Mouse (Mus musculus) kidney, embryonic 15.5 days (tissue): Measurements from ENCODE around the gene Micall1. TPM values are rescaled to one million over a fixed set of nuclear protein-coding genes. Genes with fewer than 3 reads are reported as not detected.

Experiments
- ATAC-seq: fragments of 200-750 bp; cut with Nextera tagmentation; replicated peaks from 2 replicates; pipeline ENCODE4 v1.8.0; 2017; ENCODE audit warnings: moderate TSS enrichment; ENCODE audit not compliant: low FRiP score
- H3K27ac ChIP-seq: fragments of 300-500 bp; sonication (generic); 2 replicates; pipeline ENCODE4 v1.5.1; 2015; ENCODE audit warnings: mild to moderate bottlenecking, inconsistent platforms
- H3K27me3 ChIP-seq: fragments of 300-500 bp; sonication (generic); 2 replicates; pipeline ENCODE4 v1.6.1; 2015; ENCODE audit warnings: inconsistent platforms
- H3K36me3 ChIP-seq: fragments of 300-500 bp; sonication (generic); 2 replicates; pipeline ENCODE4 v1.6.1; 2015; ENCODE audit warnings: inconsistent platforms
- H3K4me1 ChIP-seq: fragments of 300-500 bp; sonication (generic); 2 replicates; pipeline ENCODE4 v1.6.1; 2015; ENCODE audit warnings: inconsistent platforms
- H3K4me2 ChIP-seq: fragments of 300-500 bp; sonication (generic); 2 replicates; pipeline ENCODE4 v1.6.1; 2015; ENCODE audit warnings: moderate library complexity, mild to moderate bottlenecking, inconsistent platforms
- H3K4me3 ChIP-seq: fragments of 300-500 bp; sonication (generic); replicated peaks from 2 replicates; pipeline ENCODE4 v1.5.1; 2015; ENCODE audit warnings: mild to moderate bottlenecking, inconsistent platforms
- H3K9ac ChIP-seq: fragments of 300-500 bp; sonication (generic); 2 replicates; pipeline ENCODE4 v1.6.1; 2015; ENCODE audit warnings: mild to moderate bottlenecking, inconsistent platforms
- H3K9me3 ChIP-seq: fragments of 300-500 bp; sonication (generic); replicated peaks from 2 replicates; pipeline ENCODE4 v1.6.1; 2016; ENCODE audit warnings: inconsistent platforms
- WGBS: fragments of 180-500 bp; shearing (Covaris S2); methylation state at CpG from one replicate; pipeline ENCODE4 v1.1.7; 2015; ENCODE audit warnings: mixed read lengths; 5-methylcytosine and 5-hydroxymethylcytosine counted together
- polyA plus RNA-seq: library from polyadenylated mRNA; unstranded; fragments of >200 nt; fragmentation: Nextera tagmentation; extraction: Ambion mirVana; gene quantifications from 2 replicates; pipeline ENCODE4 v1.2.1, GENCODE M21; 2015

Gene Micall1
- polyA plus RNA-seq, 1 experiment from 2014 or later, result 11.0 TPM

DNA sequence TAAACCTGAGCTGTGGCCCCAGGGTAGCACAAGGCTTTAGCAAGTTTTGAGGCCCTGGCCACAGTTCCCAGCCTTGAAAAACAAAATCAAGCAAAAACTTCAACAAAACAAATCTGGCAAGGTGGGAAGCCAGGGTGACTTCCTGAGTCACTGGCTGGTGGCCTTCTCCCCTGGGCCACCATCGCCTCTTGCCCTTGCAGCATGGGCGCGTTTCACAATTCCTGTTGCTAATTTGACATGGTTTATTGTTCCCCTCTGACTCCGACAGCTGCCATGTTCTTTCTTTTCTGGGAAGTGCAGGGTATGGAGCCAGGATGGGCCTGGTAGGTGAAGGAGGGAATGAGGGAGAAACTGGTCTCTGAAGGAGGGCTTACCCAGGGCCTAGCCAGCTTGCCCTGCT, 13.4 kb downstream of the Micall1 start:
- Histone ChIP-seq H3K27ac (no peak overlapping the region), H3K4me1 (no peaks in the 10 kb centered on the region), H3K9me3 (no peaks in the 10 kb centered on the region), H3K9ac (no peak overlapping the region), H3K4me2 (no peak overlapping the region), H3K36me3 (peaks cover 95% of the 10 kb centered on the region), H3K4me3 (no peak overlapping the region), H3K27me3 (no peaks in the 10 kb centered on the region)
- no peak for ATAC-seq
- 71% methylated on average over 4 of the region's 4 CpGs for WGBS

DNA sequence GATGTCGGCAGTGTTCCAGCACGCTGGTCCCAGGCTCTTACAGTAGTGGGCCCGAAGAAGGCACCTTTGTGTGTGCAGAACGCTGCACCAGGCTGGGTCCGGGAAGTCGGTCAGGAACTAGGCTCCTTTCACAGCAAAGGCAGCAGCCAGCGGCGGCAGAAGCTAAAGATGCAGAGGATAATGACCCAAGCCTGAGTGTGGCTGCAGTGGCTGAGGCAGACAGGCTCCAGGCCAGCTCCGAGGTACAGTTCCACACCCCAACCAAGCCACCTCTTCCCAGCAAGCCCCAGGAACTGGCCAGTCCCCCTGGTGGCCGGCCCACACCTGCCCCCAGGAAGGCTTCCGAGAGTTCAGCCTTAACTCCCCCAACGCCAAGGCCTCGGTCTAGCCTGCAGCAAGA, 13.8 kb downstream of the Micall1 start:
- 81% methylated on average over 13 of the region's 13 CpGs for WGBS
- Histone ChIP-seq H3K4me2 (no peak overlapping the region), H3K9me3 (no peaks in the 10 kb centered on the region), H3K4me3 (no peak overlapping the region), H3K36me3 (peaks cover 95% of the 10 kb centered on the region), H3K27ac (no peak overlapping the region), H3K9ac (no peak overlapping the region), H3K27me3 (no peaks in the 10 kb centered on the region), H3K4me1 (no peaks in the 10 kb centered on the region)
- no peak for ATAC-seq

DNA sequence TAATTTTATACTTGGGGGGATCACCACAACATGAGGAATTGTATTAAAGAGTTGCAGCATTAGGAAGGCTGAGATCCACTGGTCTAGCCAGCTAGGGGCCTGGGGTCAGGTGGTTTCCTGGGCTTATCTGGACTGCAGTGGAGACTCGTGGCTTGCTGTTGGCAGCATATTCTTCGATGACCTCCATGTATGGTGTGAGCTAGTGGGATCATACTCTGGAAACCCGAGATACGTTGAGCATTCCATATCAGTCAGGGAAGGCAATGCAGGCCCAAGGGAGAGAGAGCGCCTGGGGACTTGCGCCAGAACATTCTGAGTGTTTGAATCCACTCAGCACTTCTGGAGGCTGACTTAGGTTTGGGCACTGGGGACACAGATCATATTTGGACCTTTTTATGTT, 15.1 kb downstream of the Micall1 start:
- Histone ChIP-seq H3K36me3 (peaks cover 94% of the 10 kb centered on the region), H3K4me2 (no peak overlapping the region)
- ATAC-seq, result no peak

GRCm38 (mm10) chr15:79124331-79124875, 15.7 kb downstream of the Micall1 start:
- 83% methylated on average over 10 of the region's 10 CpGs for WGBS
- Histone ChIP-seq H3K27me3 (no peaks in the 10 kb centered on the region), H3K9me3 (no peaks in the 10 kb centered on the region), H3K4me2 (no peak overlapping the region), H3K36me3 (peaks cover 91% of the 10 kb centered on the region), H3K4me1 (no peaks in the 10 kb centered on the region), H3K4me3 (no peak overlapping the region), H3K27ac (no peak overlapping the region), H3K9ac (no peak overlapping the region)
- no peak for ATAC-seq

More for the DNA sequence above, 15.1 kb downstream of the Micall1 start:
- H3K4me3 ChIP-seq, result no peak overlapping the region
- no peaks in the 10 kb centered on the region for H3K27me3 ChIP-seq
- H3K4me1 ChIP-seq, result no peaks in the 10 kb centered on the region
- H3K9me3 ChIP-seq, result no peaks in the 10 kb centered on the region
- 87% methylated on average over 6 of the region's 6 CpGs for WGBS
- H3K9ac ChIP-seq, result no peak overlapping the region
- no peak overlapping the region for H3K27ac ChIP-seq

- peaks cover 93% of the 10 kb centered on the region for H3K36me3 ChIP-seq
- H3K27ac ChIP-seq, result no peak overlapping the region
- H3K9me3 ChIP-seq, result no peaks in the 10 kb centered on the region
- no peak overlapping the region for H3K4me3 ChIP-seq
- ATAC-seq, result no peak
- H3K9ac ChIP-seq, result no peak overlapping the region
- H3K4me2 ChIP-seq, result no peak overlapping the region
- 0 out of 2 replicates have a peak, but pooled peaks cover 9% of the 10 kb centered on the region for H3K4me1 ChIP-seq
- 86% methylated on average over 13 of the region's 13 CpGs for WGBS
- no peaks in the 10 kb centered on the region for H3K27me3 ChIP-seq
These were observed 17.7 kb downstream of the Micall1 start for GRCm38 (mm10) chr15:79126217-79126932.

- Histone ChIP-seq H3K4me1 (0 out of 2 replicates have a peak, but pooled peaks cover 9% of the 10 kb centered on the region), H3K9me3 (no peaks in the 10 kb centered on the region), H3K27me3 (no peaks in the 10 kb centered on the region), H3K27ac (no peak overlapping the region), H3K4me2 (no peak overlapping the region), H3K9ac (no peak overlapping the region), H3K4me3 (no peak overlapping the region), H3K36me3 (peaks cover 94% of the 10 kb centered on the region)
- ATAC-seq, result no peak
- 93% methylated on average over 12 of the region's 12 CpGs for WGBS
These were observed 18.4 kb downstream of the Micall1 start for GRCm38 (mm10) chr15:79127101-79127500.

- Histone ChIP-seq H3K4me3 (no peak overlapping the region), H3K27ac (no peak overlapping the region), H3K36me3 (peaks cover 94% of the 10 kb centered on the region), H3K27me3 (no peaks in the 10 kb centered on the region), H3K4me1 (0 out of 2 replicates have a peak, but pooled peaks cover 12% of the 10 kb centered on the region), H3K9me3 (no peaks in the 10 kb centered on the region), H3K9ac (no peak overlapping the region), H3K4me2 (no peak overlapping the region)
- WGBS, result 86% methylated on average over 5 of the region's 5 CpGs
- ATAC-seq, result no peak
These were observed 19.5 kb downstream of the Micall1 start for GRCm38 (mm10) chr15:79128208-79128607.

DNA sequence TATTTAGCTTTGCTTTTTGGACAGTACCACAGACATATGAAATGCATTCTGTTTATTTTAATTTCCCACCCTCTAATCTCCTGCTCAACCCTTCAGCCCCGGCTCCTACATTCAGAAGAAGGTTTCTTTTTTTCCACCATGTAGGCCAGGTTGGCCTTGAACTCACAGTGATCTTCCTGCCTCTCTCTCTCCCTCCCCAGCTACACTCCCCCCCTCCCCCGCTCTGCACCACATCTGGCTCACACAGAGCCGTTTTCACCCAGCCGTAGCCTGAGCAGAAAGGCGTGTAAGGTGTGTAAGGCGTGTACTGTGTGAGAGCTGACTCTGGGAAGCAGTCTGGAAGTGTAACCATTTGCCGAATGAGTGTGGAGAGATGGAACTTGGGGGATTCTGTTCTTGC, 20.6 kb downstream of the Micall1 start:
- 61% methylated on average over 7 of the region's 7 CpGs for WGBS
- peaks cover 91% of the 10 kb centered on the region for H3K36me3 ChIP-seq
- 0 out of 2 replicates have a peak, but pooled peaks cover 12% of the 10 kb centered on the region for H3K4me1 ChIP-seq
- no peak overlapping the region for H3K9ac ChIP-seq
- no peak overlapping the region for H3K4me3 ChIP-seq
- H3K27me3 ChIP-seq, result no peaks in the 10 kb centered on the region
- no peak for ATAC-seq
- no peak overlapping the region for H3K4me2 ChIP-seq
- no peaks in the 10 kb centered on the region for H3K9me3 ChIP-seq
- H3K27ac ChIP-seq, result 0 out of 2 replicates have a peak overlapping the region, but pooled peaks have one; percentile 7

DNA sequence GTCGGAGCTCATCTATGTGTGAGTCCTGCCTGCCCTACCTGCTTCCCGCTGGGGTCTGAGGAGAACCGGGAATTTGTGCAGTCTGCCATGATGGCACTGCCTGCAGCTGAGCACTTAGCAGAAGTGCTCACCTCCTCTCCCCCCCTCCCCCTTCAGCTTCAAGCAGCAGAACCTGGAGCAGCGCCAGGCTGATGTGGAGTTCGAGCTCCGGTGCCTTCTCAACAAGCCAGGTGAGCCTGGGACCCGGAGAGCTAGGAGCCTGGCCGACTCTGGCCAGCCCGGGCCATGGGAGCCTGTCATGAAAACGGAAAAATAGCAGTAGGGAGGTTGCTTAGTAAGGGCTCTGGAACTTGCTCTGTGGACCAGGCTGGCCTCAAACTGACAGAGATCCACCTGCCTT, 22.1 kb downstream of the Micall1 start:
- Histone ChIP-seq H3K4me2 (no peak overlapping the region), H3K27me3 (no peaks in the 10 kb centered on the region), H3K36me3 (peaks cover 77% of the 10 kb centered on the region), H3K9ac (no peak overlapping the region), H3K9me3 (no peaks in the 10 kb centered on the region), H3K4me1 (peaks cover 25% of the 10 kb centered on the region), H3K27ac (no peak overlapping the region), H3K4me3 (no peak overlapping the region)
- no peak for ATAC-seq
- WGBS, result 80% methylated on average over 10 of the region's 10 CpGs

DNA sequence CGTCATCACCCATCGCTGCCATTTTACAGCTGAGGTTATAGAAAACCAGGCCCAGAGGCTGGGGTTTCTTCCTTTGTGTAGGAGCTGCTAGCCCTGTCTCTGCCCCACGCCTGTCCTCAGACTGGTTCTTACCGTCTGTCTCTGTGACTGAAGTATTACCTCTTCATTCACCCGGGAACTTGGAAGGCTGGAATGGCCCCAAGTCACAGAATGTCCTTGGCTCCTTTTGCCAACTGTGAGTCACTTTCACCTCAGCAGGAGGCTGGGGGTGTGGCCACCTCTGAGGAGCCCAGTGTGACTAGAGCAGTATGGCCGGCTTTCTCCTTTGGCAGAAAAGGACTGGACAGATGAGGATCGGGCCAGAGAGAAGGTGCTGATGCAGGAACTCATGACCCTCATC, 22.7 kb downstream of the Micall1 start:
- no peaks in the 10 kb centered on the region for H3K9me3 ChIP-seq
- no peak overlapping the region for H3K4me2 ChIP-seq
- H3K27me3 ChIP-seq, result no peaks in the 10 kb centered on the region
- no peak overlapping the region for H3K9ac ChIP-seq
- ATAC-seq, result no peak
- H3K4me1 ChIP-seq, result peaks cover 31% of the 10 kb centered on the region
- no peak overlapping the region for H3K27ac ChIP-seq
- H3K36me3 ChIP-seq, result peaks cover 71% of the 10 kb centered on the region
- 71% methylated on average over 7 of the region's 7 CpGs for WGBS
- H3K4me3 ChIP-seq, result no peak overlapping the region

DNA sequence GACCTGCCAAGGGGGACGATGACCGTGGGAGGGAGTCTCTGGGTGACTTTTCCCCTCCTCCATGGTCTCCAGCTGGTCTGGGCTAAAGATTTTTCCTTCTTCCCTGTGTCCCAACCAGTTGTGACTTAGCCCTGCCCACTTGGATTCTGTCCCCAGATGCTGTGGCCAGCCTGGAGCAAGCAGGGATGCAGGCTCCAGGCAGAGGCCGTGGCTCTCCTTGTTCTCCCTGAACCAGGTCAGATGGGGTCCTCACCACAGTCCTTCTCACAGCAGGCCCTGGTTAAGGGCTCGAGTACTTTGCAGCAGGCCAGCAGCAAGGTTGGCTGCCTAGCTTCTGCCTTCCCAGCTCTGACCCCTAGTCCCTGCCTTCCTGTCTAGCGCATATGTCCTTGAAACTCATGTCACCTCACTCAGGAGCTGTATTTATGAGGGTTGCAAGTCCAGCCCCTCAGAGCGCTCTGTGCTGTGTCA, 24.5 kb downstream of the Micall1 start:
- H3K4me3 ChIP-seq, result no peak overlapping the region
- WGBS, result 71% methylated on average over 6 of the region's 6 CpGs
- H3K36me3 ChIP-seq, result peaks cover 53% of the 10 kb centered on the region
- no peak overlapping the region for H3K9ac ChIP-seq
- peaks cover 34% of the 10 kb centered on the region for H3K4me1 ChIP-seq
- H3K9me3 ChIP-seq, result no peaks in the 10 kb centered on the region
- H3K27me3 ChIP-seq, result no peaks in the 10 kb centered on the region
- no peak for ATAC-seq
- H3K27ac ChIP-seq, result no peak overlapping the region
- no peak overlapping the region for H3K4me2 ChIP-seq

DNA sequence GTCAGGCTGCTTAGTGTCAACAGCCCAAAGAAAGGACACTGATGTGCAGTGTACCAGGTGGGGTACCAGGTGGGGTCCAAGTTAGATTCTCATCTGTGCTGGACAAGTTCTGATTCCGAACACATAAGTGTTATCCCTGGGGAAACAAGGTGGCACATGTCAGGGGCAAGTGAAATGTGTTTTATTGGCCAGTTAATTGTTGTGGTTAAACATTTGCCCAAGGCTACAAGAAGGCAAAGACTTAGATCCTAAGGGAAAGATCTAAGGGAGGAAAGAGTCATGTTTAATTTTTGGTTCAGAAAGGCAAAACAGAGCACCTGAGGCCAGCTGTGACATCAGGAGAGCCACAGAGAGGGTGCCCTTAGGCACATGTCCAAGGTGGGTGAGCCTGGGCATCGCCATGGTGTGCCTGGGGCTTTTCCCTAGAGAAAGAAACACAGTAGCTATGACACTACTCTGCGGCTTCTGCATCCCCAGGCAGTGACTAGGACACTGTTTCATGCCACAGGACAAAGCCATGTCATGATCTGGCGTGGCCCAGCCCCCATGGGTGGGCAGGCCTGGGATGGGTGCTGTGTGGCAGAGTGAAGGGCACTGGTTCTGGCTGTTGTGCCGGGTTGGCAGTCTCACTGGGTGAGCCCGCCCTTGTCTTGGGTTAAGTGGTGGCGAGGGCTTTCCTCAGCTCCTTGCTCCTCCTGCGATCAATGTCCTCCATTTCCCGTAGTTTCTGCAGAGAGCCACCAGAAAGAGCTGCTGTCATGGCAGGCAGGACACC, 26.0 kb downstream of the Micall1 start:
- Histone ChIP-seq H3K9ac (no peak overlapping the region), H3K27me3 (no peaks in the 10 kb centered on the region), H3K9me3 (no peaks in the 10 kb centered on the region), H3K4me1 (peaks cover 32% of the 10 kb centered on the region), H3K4me3 (no peak overlapping the region), H3K4me2 (no peak overlapping the region), H3K27ac (no peak overlapping the region), H3K36me3 (peaks cover 44% of the 10 kb centered on the region)
- 86% methylated on average over 9 of the region's 9 CpGs for WGBS
- no peak; the same call in 1 of the 2 replicates for ATAC-seq
